Mouse (Mus musculus): ENCODE results near the gene Arid3a. TPM values are rescaled to one million over a fixed set of nuclear protein-coding genes. Genes with fewer than 3 reads are reported as not detected.

Gene Arid3a
- 1.3 TPM for polyA plus RNA-seq (2014; fragmentation: Illumina TruSeq; extraction: RNeasy Lipid Tissue Mini Kit (QIAGEN cat#74804); ENCODE audit: low read depth, low replicate concordance)

DNA sequence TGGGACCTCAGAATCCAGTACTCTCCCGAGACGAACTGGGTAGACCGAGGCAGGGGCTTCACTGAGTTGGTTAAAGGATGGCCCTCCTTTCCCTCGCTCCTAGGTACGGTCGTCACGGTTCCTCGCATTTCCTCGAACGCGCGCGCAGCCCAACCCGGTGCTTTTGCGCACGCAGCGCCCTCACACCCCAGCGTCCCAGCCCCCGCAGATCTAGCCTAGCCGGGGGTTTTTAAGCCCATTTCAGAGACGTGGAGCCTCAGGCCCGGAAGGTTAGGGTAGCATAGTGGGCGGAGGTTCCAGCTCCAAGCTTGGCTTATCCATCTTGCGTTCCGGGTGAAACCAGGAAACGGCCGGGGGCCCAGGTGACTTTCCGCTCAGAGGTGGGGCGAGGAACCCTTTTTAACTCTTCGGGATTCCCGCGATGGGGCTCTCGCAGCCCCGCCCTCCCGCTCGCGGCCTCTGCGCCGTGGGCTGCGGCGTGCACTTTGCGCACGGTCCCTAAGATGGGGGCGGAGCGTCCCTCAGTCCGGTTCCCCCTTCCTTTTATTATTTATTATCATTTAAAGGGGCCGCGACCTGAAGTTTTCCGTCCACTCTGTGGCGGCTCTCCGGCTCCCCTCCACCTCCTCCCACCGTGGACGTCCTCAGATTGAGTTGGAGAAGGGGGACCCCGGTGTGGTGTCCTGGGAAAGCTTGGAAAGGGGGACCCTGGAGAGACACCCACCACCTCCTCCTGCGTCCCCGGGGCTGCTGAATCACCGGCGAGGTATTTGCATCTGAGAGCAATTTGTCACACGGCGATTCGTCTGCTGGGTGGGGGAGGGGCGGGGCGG lies at the start of gene Arid3a:
Gene Arid3a (plus strand): TSS at position 553 of the 833 bp plus-strand sequence.

DNA sequence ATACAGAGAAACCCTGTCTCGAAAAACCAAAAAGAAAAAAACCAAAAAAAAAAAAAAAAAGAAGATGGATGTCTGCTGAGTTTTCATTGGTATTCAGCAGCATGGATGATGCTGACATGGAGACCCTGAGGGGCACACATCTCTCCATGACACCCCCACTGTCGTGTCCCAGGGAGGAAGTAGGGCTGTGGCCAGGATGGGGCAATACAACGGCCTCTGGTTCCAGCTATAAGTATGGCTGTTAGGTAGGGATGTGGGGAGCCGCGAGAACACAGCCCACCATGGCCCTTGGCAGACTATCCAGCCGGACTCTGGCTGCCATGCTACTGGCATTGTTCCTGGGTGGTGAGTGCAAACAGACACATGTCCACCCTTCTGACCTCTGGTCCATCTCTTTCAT lies 40.8 kb upstream of the Arid3a start, which contains the start of gene Elane:
Gene Elane (plus strand): TSS at position 194 of the 400 bp plus-strand sequence.

DNA sequence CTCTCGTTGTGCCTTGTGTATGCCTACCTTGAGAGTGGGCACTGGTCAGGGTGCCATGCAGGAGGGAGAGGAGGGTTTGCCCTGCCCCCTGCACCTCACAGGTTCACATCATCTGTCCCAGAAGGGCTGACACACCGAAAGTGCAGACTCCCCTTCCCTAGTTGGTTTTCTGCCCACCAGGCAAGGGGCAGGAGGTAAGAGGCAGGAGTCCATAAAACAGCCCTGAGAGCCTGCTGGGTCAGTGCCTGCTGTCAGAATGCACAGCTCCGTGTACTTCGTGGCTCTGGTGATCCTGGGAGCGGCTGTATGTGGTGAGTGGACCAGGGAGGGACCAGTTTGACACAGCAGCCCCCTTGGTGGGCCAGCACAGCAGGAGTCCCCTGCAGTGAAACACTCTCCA lies 36.2 kb upstream of the Arid3a start, which contains the start of gene Cfd:
Gene Cfd (plus strand): TSS at position 184 of the 400 bp plus-strand sequence.

DNA sequence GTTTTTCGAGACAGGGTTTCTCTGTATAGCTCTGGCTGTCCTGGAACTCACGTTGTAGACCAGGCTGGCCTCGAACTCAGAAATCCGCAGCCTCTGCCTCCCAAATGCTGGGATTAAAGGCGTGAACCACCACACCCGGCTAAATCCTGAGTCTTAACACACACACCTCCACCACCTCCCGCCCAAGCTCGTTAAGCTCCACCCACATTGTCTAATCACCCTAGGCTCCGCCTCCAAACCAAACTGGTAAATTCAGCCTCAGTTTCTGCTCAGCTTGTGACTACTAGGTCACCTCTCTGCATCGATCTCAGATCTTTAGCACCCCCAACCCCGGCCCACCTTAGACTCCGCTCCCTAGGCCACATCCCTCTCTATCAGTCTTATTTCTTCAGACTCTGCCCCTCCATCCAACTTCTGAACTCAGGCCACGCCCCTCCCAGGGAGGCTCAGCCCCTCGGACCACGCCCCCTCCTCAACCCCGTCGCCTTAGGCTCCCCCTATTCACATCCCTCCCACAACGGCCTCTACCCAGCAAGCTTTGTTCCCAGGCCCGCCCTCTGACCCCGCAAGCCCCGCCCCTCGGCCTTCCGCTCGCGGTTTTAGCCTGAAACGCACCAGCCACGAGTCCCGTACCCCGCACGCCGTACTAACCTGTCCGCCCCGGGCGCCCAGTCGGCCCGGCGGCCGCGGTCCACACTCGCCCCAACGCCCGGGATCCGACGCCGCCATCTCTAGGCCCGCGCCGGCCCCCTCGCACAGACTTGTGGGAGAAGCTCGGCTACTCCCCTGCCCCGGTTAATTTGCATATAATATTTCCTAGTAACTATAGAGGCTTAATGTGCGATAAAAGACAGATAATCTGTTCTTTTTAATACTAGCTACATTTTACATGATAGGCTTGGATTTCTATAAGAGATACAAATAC lies 18.4 kb upstream of the Arid3a start, which contains the start of gene Med16:
Gene Med16 (minus strand): TSS at position 757 of the 925 bp plus-strand sequence.

DNA sequence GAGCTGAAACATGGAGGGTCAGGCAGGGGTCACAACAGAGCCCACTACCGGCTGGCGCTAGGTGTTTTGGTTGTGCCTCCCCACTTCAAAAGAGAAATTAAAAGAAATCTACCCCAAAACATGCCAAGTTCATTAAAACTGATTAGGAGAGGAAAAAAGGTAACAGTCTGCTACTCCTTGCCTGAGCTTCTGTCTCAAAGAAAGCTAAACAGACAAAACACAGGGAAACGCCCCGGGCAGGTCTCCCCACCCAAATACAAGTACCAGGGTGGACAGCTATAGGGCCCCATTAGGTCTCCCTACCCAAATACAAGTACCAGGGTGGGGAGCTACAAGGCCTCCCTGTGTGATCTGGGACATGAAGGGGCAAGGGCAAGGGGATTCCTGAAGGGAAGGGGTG lies 16.3 kb upstream of the Arid3a start, which contains the start of gene Gm26602:
Gene Gm26602 (plus strand): TSS at position 301 of the 400 bp plus-strand sequence.

DNA sequence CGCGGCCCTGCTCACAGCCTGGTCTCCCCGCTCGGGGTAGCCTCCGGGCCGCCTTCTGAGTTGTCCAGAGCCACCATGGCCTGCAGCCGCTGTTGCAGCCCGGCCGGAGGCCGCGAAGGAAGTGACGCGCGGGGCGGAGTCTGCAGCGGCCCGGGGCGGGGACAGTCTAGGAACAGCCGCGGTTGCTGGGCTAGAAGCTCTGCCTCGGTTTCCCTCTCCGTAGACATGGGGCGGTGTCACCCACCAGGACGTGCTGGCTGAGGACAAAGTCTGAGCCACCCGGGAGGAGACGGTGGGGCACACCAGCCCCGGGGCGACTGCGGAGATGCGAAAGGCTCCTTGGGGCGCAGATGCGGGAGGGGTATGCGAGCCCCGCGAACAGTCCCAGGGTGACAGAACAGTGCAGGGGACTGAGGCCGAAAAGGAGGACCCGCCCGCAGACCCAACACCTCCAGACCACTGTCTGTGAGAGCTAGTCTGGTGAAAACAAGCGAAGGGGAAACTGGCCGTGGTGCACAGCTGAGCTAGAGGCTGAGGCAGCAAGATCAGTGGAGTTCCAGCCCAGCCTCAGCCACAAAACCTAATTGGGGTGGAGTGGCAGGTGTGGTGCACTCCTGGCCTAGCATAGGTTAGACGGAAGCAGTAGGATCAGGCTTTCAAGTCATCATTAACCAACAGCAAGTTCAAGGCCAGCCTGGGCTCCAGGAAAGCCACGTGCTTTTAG lies 9.9 kb upstream of the Arid3a start, which contains the start of gene Kiss1r:
Gene Kiss1r (plus strand): TSS at position 164 of the 724 bp plus-strand sequence.

DNA sequence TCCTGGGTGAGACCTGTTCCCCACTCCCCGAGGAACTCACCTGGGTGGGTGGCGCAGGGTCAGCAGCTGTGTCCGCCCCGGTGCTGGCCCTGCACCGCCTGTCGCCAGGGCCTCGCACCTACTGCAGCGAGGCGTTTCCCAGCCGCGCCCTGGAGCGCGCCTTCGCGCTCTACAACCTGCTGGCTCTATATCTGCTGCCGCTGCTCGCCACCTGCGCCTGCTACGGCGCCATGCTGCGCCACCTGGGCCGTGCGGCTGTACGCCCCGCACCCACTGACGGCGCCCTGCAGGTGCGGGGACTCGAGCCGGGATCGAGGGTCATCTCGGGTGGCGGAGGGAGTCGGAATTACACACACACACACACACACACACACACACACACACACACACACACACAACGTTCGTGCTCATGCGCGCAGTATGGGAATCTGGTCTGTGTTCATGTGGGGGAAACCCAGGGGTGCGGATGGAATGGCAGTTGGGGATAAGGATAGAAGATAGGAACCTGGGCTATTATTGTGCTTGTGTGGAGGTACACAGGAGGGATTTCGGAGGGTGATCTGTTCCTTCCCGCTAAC lies 5.8 kb upstream of the Arid3a start, which contains the start of gene R3hdm4:
Gene R3hdm4 (minus strand): TSS at position 251 of the 578 bp plus-strand sequence.

DNA sequence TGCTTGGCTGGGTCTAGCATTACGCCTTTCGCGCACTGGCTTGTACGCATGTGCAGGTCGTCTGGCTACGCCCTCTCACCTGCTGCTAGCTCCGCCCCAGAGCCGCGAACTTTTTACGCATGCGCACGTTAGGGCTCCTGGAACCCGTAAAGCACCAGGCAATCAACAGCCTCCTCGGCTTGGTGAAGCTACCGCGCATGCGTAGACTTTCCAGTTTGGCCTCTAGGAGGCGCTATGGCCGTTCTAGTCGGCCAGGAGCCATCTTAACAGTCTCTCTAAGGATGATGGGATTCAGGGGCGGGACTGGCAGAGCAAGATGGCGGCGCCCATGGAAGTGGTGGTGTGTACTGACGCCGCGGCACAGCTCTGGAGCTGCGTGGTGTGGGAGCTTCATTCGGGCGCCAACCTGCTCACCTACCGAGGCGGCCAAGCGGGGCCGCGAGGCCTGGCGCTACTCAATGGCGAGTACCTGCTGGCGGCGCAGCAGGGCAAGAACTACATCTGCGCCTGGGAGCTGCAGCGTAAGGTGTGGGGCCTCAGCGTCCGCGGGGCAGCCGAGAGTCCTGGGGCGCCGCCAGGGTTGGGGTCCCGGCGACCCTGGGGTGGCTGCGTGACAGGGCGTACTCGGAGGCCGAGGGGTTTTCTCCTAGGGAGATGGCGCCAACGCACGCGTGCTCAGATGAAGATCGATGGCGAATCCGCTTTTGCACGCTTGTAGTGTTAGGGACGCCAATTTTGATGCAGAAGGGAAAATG lies 33.2 kb downstream of the Arid3a start, which contains the start of gene Wdr18:
Gene Wdr18 (plus strand): TSS at position 306 of the 755 bp plus-strand sequence.

DNA sequence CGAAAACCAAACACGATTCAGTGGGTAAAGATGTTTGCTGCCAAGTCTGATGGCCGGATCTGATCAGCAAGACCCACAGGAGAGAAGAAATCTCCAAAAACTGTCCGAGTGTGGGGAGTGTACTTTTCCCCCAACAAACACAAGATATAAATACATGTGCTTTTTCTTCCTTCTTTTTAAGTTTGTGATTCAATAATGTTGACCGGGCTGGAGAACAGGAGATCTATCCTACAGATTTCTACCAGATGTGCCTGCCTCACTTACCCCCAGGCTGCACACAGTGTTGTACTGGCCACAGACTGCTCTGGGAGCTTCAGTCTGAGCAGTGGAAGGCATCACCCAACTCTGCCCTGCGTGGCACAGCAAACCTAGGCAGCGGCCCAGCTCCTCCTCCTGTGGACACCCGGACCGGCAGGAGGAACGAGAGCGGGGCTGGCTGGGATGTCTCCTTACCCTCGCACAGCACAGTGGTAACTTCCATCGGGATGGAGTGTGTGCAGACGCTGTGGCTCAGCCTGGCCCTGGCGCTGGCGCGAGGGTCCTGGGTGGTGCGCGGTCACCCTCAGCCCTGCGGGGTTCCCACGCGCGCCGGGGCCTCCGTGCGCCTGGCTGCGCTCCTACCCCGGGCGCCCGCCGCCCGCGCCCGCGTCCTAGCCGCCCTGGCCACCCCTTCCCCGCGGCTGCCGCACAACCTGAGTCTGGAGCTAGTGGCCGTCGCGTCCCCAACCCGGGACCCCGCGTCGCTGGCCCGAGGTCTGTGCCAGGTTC lies 43.8 kb downstream of the Arid3a start, which contains the start of gene Grin3b:
Gene Grin3b (plus strand): TSS at position 301 of the 768 bp plus-strand sequence.

DNA sequence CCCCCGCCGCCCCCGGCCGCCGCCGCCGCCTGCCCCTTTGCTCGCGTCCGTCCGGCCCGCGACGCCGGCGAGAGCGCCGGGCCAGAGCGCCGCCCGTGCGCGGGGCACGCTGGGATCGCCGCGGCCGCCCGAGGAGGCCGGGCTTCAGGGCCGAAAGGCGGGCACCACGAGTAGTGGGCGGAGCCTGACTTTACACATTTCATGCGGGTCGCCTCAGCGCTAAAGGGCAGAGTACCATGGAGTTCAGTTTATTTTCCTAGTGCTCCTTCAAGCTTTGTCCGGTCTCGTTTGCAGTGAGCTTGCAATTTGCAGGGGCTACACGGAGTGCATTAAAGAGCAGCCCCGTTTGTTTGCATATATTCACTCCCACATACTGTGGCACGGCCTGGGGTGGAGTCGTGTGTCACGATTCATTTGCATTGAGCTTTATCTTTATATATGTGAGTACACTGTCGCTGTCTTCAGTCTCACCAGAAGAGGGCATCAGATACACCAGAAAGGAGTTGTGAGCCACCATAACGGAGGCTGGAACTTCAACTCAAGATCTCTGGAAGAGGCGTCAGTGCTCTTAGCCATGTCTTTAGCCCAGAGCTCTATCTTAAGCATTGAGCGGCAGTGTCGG lies 57.5 kb downstream of the Arid3a start, which contains the start of gene Tmem259:
Gene Tmem259 (minus strand): TSS at position 136 of the 622 bp plus-strand sequence.

DNA sequence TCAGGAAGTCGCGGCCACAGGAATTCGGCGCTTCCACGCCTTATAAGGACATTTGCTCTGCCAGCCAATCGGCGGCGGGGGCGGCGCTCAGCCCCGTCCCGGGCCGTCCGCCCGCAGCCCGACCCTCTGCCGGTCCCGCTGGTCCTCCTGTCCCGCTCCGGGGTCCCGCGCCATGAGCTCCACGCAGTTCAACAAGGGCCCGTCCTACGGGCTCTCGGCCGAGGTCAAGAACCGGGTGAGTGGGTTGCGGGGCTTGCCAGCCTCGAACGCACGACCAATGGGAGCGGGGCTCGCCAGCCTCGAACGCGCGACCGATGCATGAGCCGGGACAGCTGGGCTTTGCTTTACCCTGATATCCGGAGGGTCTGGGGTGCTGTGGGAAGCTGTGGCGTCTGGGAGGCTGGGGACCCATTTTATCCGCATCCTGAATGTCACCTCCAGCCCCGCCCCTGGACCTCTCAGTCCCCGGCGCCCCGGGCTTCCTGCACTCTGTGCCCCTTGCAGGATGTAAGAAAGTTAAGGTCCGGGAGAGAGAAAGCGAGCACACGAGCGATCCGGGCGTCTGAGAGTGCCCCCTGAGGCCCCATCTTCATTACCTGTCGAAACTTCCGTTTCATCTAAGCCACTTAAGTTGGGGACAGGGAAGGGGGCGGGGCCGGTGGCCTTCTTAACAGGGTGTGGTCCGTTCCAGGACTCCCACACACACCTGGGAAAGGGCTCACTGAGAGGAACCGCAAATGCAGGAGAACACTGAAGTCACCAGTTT lies 61.8 kb downstream of the Arid3a start, which contains the start of gene Cnn2:
Gene Cnn2 (plus strand): TSS at position 79 of the 766 bp plus-strand sequence.

DNA sequence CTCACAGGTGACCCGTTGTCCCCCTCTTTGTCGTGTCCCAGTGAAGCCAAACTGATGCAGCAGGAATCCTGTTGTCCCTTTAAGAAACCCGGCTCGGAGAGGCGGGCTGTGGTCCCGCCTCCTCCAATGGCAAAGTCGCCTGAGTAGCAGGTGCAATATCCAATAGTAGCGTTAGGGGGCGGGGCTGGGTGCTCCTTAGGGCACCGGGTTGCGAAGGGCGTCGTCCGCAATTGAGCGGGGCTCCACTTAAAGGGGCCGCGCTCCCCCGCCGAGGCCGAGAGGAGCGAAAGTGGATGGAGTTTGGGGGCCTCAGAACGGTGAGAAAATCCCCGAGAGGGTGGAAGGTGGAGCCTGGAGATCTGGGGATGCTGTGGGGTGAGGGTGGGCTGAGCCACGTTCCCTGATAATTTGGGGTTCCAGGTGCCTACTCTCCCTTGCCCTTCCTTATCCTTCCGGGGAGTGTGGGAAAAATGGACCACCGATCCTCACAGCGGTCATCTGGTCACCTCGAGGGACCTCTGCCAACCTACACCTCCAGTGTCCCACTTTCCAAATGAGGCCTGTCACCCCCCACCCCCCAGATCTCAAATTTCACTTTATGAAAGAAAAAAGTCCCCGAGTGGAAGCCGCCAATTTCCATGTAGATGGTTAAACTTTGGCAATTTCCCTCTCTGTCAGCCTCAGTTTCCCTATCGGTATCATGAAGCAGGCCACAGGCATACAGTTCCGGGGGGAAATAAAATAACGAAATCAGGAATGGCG lies 69.6 kb downstream of the Arid3a start, which contains the start of gene Abca7:
Gene Abca7 (plus strand): TSS at position 223 of the 762 bp plus-strand sequence.

Other genes with a start within 250 kb of the Arid3a start
- 11.0 TPM for gene Cdc34, start 244.8 kb upstream of the Arid3a start, polyA plus RNA-seq (2014; fragmentation: Illumina TruSeq; extraction: RNeasy Lipid Tissue Mini Kit (QIAGEN cat#74804); ENCODE audit: low read depth, low replicate concordance)
- not detected for gene Gzmm, start 238.0 kb upstream of the Arid3a start, polyA plus RNA-seq (2014; fragmentation: Illumina TruSeq; extraction: RNeasy Lipid Tissue Mini Kit (QIAGEN cat#74804); ENCODE audit: low read depth, low replicate concordance)
- gene Bsg, start 222.6 kb upstream of the Arid3a start, polyA plus RNA-seq (2014; fragmentation: Illumina TruSeq; extraction: RNeasy Lipid Tissue Mini Kit (QIAGEN cat#74804); ENCODE audit: low read depth, low replicate concordance), result 293 TPM
- gene Hcn2, start 210.4 kb upstream of the Arid3a start, polyA plus RNA-seq (2014; fragmentation: Illumina TruSeq; extraction: RNeasy Lipid Tissue Mini Kit (QIAGEN cat#74804); ENCODE audit: low read depth, low replicate concordance), result not detected
- 0.70 TPM for gene Polrmt, start 180.5 kb upstream of the Arid3a start, polyA plus RNA-seq (2014; fragmentation: Illumina TruSeq; extraction: RNeasy Lipid Tissue Mini Kit (QIAGEN cat#74804); ENCODE audit: low read depth, low replicate concordance)
- gene Fgf22, start 172.0 kb upstream of the Arid3a start, polyA plus RNA-seq (2014; fragmentation: Illumina TruSeq; extraction: RNeasy Lipid Tissue Mini Kit (QIAGEN cat#74804); ENCODE audit: low read depth, low replicate concordance), result not detected
- gene Rnf126, start 160.1 kb upstream of the Arid3a start, polyA plus RNA-seq (2014; fragmentation: Illumina TruSeq; extraction: RNeasy Lipid Tissue Mini Kit (QIAGEN cat#74804); ENCODE audit: low read depth, low replicate concordance), result 6.6 TPM
- 3.6 TPM for gene Fstl3, start 149.8 kb upstream of the Arid3a start, polyA plus RNA-seq (2014; fragmentation: Illumina TruSeq; extraction: RNeasy Lipid Tissue Mini Kit (QIAGEN cat#74804); ENCODE audit: low read depth, low replicate concordance)
- not detected for gene Prss57, start 136.1 kb upstream of the Arid3a start, polyA plus RNA-seq (2014; fragmentation: Illumina TruSeq; extraction: RNeasy Lipid Tissue Mini Kit (QIAGEN cat#74804); ENCODE audit: low read depth, low replicate concordance)
- 0.38 TPM for gene Palm, start 133.5 kb upstream of the Arid3a start, polyA plus RNA-seq (2014; fragmentation: Illumina TruSeq; extraction: RNeasy Lipid Tissue Mini Kit (QIAGEN cat#74804); ENCODE audit: low read depth, low replicate concordance)
- gene Misp, start 106.1 kb upstream of the Arid3a start, polyA plus RNA-seq (2014; fragmentation: Illumina TruSeq; extraction: RNeasy Lipid Tissue Mini Kit (QIAGEN cat#74804); ENCODE audit: low read depth, low replicate concordance), result not detected
- gene Ptbp1, start 72.6 kb upstream of the Arid3a start, polyA plus RNA-seq (2014; fragmentation: Illumina TruSeq; extraction: RNeasy Lipid Tissue Mini Kit (QIAGEN cat#74804); ENCODE audit: low read depth, low replicate concordance), result 40.2 TPM
- not detected for gene Prtn3, start 52.6 kb upstream of the Arid3a start, polyA plus RNA-seq (2014; fragmentation: Illumina TruSeq; extraction: RNeasy Lipid Tissue Mini Kit (QIAGEN cat#74804); ENCODE audit: low read depth, low replicate concordance)
- gene Plppr3, start 52.4 kb upstream of the Arid3a start, polyA plus RNA-seq (2014; fragmentation: Illumina TruSeq; extraction: RNeasy Lipid Tissue Mini Kit (QIAGEN cat#74804); ENCODE audit: low read depth, low replicate concordance), result not detected
- gene Elane, start 40.8 kb upstream of the Arid3a start, polyA plus RNA-seq (2014; fragmentation: Illumina TruSeq; extraction: RNeasy Lipid Tissue Mini Kit (QIAGEN cat#74804); ENCODE audit: low read depth, low replicate concordance), result not detected
- not detected for gene Cfd, start 36.2 kb upstream of the Arid3a start, polyA plus RNA-seq (2014; fragmentation: Illumina TruSeq; extraction: RNeasy Lipid Tissue Mini Kit (QIAGEN cat#74804); ENCODE audit: low read depth, low replicate concordance)
- gene Med16, start 18.1 kb upstream of the Arid3a start, polyA plus RNA-seq (2014; fragmentation: Illumina TruSeq; extraction: RNeasy Lipid Tissue Mini Kit (QIAGEN cat#74804); ENCODE audit: low read depth, low replicate concordance), result 0.87 TPM
- not detected for gene Gm26602, start 16.2 kb upstream of the Arid3a start, polyA plus RNA-seq (2014; fragmentation: Illumina TruSeq; extraction: RNeasy Lipid Tissue Mini Kit (QIAGEN cat#74804); ENCODE audit: low read depth, low replicate concordance)
- not detected for gene Kiss1r, start 10.1 kb upstream of the Arid3a start, polyA plus RNA-seq (2014; fragmentation: Illumina TruSeq; extraction: RNeasy Lipid Tissue Mini Kit (QIAGEN cat#74804); ENCODE audit: low read depth, low replicate concordance)
- 1.1 TPM for gene R3hdm4, start 5.8 kb upstream of the Arid3a start, polyA plus RNA-seq (2014; fragmentation: Illumina TruSeq; extraction: RNeasy Lipid Tissue Mini Kit (QIAGEN cat#74804); ENCODE audit: low read depth, low replicate concordance)
- gene Wdr18, start 33.1 kb downstream of the Arid3a start, polyA plus RNA-seq (2014; fragmentation: Illumina TruSeq; extraction: RNeasy Lipid Tissue Mini Kit (QIAGEN cat#74804); ENCODE audit: low read depth, low replicate concordance), result 2.0 TPM
- gene Grin3b, start 43.7 kb downstream of the Arid3a start, polyA plus RNA-seq (2014; fragmentation: Illumina TruSeq; extraction: RNeasy Lipid Tissue Mini Kit (QIAGEN cat#74804); ENCODE audit: low read depth, low replicate concordance), result not detected
- 1.0 TPM for gene Tmem259, start 57.3 kb downstream of the Arid3a start, polyA plus RNA-seq (2014; fragmentation: Illumina TruSeq; extraction: RNeasy Lipid Tissue Mini Kit (QIAGEN cat#74804); ENCODE audit: low read depth, low replicate concordance)
- 0.48 TPM for gene Cnn2, start 61.5 kb downstream of the Arid3a start, polyA plus RNA-seq (2014; fragmentation: Illumina TruSeq; extraction: RNeasy Lipid Tissue Mini Kit (QIAGEN cat#74804); ENCODE audit: low read depth, low replicate concordance)
- gene Abca7, start 69.5 kb downstream of the Arid3a start, polyA plus RNA-seq (2014; fragmentation: Illumina TruSeq; extraction: RNeasy Lipid Tissue Mini Kit (QIAGEN cat#74804); ENCODE audit: low read depth, low replicate concordance), result 0.06 TPM
- gene Arhgap45, start 89.6 kb downstream of the Arid3a start, polyA plus RNA-seq (2014; fragmentation: Illumina TruSeq; extraction: RNeasy Lipid Tissue Mini Kit (QIAGEN cat#74804); ENCODE audit: low read depth, low replicate concordance), result not detected
- 0.28 TPM for gene Polr2e, start 112.8 kb downstream of the Arid3a start, polyA plus RNA-seq (2014; fragmentation: Illumina TruSeq; extraction: RNeasy Lipid Tissue Mini Kit (QIAGEN cat#74804); ENCODE audit: low read depth, low replicate concordance)
- gene Gpx4, start 120.1 kb downstream of the Arid3a start, polyA plus RNA-seq (2014; fragmentation: Illumina TruSeq; extraction: RNeasy Lipid Tissue Mini Kit (QIAGEN cat#74804); ENCODE audit: low read depth, low replicate concordance), result 260 TPM
- 0.52 TPM for gene Sbno2, start 178.5 kb downstream of the Arid3a start, polyA plus RNA-seq (2014; fragmentation: Illumina TruSeq; extraction: RNeasy Lipid Tissue Mini Kit (QIAGEN cat#74804); ENCODE audit: low read depth, low replicate concordance)
- 7.2 TPM for gene Stk11, start 188.8 kb downstream of the Arid3a start, polyA plus RNA-seq (2014; fragmentation: Illumina TruSeq; extraction: RNeasy Lipid Tissue Mini Kit (QIAGEN cat#74804); ENCODE audit: low read depth, low replicate concordance)
- gene Atp5d, start 211.6 kb downstream of the Arid3a start, polyA plus RNA-seq (2014; fragmentation: Illumina TruSeq; extraction: RNeasy Lipid Tissue Mini Kit (QIAGEN cat#74804); ENCODE audit: low read depth, low replicate concordance), result 0.21 TPM
- not detected for gene Cbarp, start 213.8 kb downstream of the Arid3a start, polyA plus RNA-seq (2014; fragmentation: Illumina TruSeq; extraction: RNeasy Lipid Tissue Mini Kit (QIAGEN cat#74804); ENCODE audit: low read depth, low replicate concordance)
- gene Midn, start 221.2 kb downstream of the Arid3a start, polyA plus RNA-seq (2014; fragmentation: Illumina TruSeq; extraction: RNeasy Lipid Tissue Mini Kit (QIAGEN cat#74804); ENCODE audit: low read depth, low replicate concordance), result 3.2 TPM
- 37.8 TPM for gene Cirbp, start 238.9 kb downstream of the Arid3a start, polyA plus RNA-seq (2014; fragmentation: Illumina TruSeq; extraction: RNeasy Lipid Tissue Mini Kit (QIAGEN cat#74804); ENCODE audit: low read depth, low replicate concordance)
- gene 1600002K03Rik, start 245.9 kb downstream of the Arid3a start, polyA plus RNA-seq (2014; fragmentation: Illumina TruSeq; extraction: RNeasy Lipid Tissue Mini Kit (QIAGEN cat#74804); ENCODE audit: low read depth, low replicate concordance), result 1.1 TPM

Measured in testis, adult 10 weeks (tissue).